Mouse (Mus musculus): ENCODE results near the gene Hhipl1.

GRCm38 (mm10) chr12:108307553-108307952 lies 1.5 kb downstream of the Hhipl1 start:
- peak in 1 of 3 experiments; percentile 7; a peak in 2 of 6 replicates for TF ChIP-seq CTCF (IDR thresholded peaks at IDR 0.05 in 2 of 3, conservative IDR thresholded peaks at IDR 0.05 in 1 of 3; ENCODE audit: control insufficient read depth in 1 of 3, insufficient read depth in 1 of 3, low read depth in 2 of 3, low read length in 3 of 3, poor library complexity in 1 of 3, severe bottlenecking in 1 of 3)
- no peak for TF ChIP-seq MAFK (IDR thresholded peaks at IDR 0.05; ENCODE audit: borderline replicate concordance, low read depth, low read length)

Measured in MEL (cell line).